ENCODE assay signal across 15 mouse cellular contexts in the genomic region with DNA sequence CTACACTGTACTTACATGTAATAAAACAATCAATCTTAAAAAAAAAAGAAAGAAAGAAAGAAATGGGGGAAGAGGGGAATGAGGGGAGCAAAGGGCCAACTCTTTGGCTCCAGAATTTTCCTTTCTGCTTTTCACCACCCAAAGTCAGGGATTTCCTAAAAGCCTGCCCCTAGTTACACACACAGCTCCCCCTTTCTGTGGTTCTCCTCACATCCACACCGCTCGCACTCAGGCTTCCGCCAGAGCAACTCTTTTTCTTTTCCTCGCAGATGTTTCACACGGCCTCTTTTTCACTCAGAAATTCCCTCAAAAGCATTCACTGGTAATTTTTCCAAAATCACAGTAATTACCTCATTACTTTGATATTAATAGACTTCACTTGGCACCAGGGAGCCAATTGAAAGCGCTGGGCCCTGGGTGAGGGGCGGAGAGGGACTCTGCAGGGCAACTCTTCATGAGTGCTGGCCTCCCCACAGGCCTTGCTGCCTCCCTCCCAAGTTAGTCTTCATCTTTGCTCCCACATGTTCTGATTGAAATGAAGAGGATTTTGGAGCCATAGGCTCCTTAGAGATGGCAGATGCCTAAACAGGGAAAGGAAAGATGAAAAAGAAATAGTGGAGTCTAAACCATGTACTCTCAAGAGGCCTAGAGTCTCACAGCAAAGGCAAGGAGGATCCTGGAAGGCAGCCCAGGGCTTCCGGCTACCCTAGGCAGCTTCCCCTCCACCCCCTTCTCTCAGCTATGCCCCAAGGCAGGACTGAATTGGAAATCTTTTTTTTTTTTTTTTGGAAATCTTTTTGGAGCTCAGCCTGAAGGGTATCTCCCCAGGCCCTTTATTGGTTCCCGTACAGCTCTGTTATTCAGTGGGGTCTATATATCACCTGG. TPM values are rescaled to one million over a fixed set of nuclear protein-coding genes. Genes with fewer than 3 reads are reported as not detected.
A peak's percentile ranks its signal among the peaks of the same experiment; 100 is the strongest.
DNase-seq lines count a peak whose midpoint lies in the region; ATAC-seq and TF ChIP-seq lines count a peak whose summit lies in the region.
"Had no signal": no experiment of that assay in that cellular context is flagged by ENCODE, and none has a peak within 500 bp of the region (broad histone marks: within the 10 kb centered on the region; RNA-seq: fewer than 3 reads in every experiment).

No protein-coding gene starts in this region.

- no peak overlapping the region for H3K9ac ChIP-seq in hindbrain, embryonic 14.5 days
- H3K9ac ChIP-seq in ES-Bruce4 (ENCODE audit: low read depth, poor library complexity, severe bottlenecking), result peak overlapping the region; percentile 59
- H3K9ac ChIP-seq in midbrain, embryonic 12.5 days (replicated peaks), result no peak overlapping the region
- H3K9ac ChIP-seq: embryonic facial prominence, embryonic 13.5 days; heart, embryonic 12.5 days; liver, embryonic 13.5 days had no signal

- intact Hi-C loops in gastrocnemius, adult 2 months (cut with DNase I), result loop anchor here (10.0 kb wide), 1 partner anchor 525 kb away; no protein-coding TSS in a partner anchor

- WGBS in hindbrain, embryonic 10.5 days, result 84% methylated on average over 9 of the region's 9 CpGs
- WGBS in hindbrain, embryonic 14.5 days, result 63% methylated on average over 9 of the region's 9 CpGs
- 80% methylated on average over 9 of the region's 9 CpGs for WGBS in embryonic facial prominence, embryonic 10.5 days
- 71% methylated on average over 9 of the region's 9 CpGs for WGBS in midbrain, embryonic 12.5 days

- H3K4me1 ChIP-seq in hindbrain, embryonic 10.5 days (replicated peaks), result peaks cover 26% of the 10 kb centered on the region
- H3K4me1 ChIP-seq in hindbrain, embryonic 14.5 days (replicated peaks; ENCODE audit: control insufficient read depth, insufficient read depth, low read length), result 0 out of 2 replicates have a peak, but pooled peaks cover 9% of the 10 kb centered on the region
- peaks cover 5% of the 10 kb centered on the region for H3K4me1 ChIP-seq in ES-Bruce4 (ENCODE audit: control insufficient read depth, insufficient read depth, low read length)
- H3K4me1 ChIP-seq in embryonic facial prominence, embryonic 10.5 days, result peaks cover 20% of the 10 kb centered on the region
- H3K4me1 ChIP-seq in midbrain, embryonic 12.5 days, result peaks cover 23% of the 10 kb centered on the region
- H3K4me1 ChIP-seq: heart, embryonic 12.5 days; liver, embryonic 13.5 days had no signal

- H3K27ac ChIP-seq in hindbrain, embryonic 10.5 days, result peak overlapping the region; percentile 84
- no peak overlapping the region for H3K27ac ChIP-seq in hindbrain, embryonic 14.5 days
- peak overlapping the region; percentile 94 for H3K27ac ChIP-seq in ES-Bruce4 (ENCODE audit: insufficient read depth, low read length)
- H3K27ac ChIP-seq in embryonic facial prominence, embryonic 10.5 days (replicated peaks), result peak overlapping the region; percentile 30; the same call in 1 of the 2 replicates
- peak overlapping the region; percentile 52 for H3K27ac ChIP-seq in midbrain, embryonic 12.5 days (replicated peaks)
- H3K27ac ChIP-seq in gastrocnemius, adult 2 months, result no peak overlapping the region
- H3K27ac ChIP-seq: embryonic facial prominence, embryonic 13.5 days; liver, embryonic 13.5 days had no signal

- DNase-seq in hindbrain, embryonic 10.5 days (ENCODE audit: low spot score), result no peak
- DNase-seq in hindbrain, embryonic 14.5 days (ENCODE audit: low spot score), result no peak
- no peak for DNase-seq in embryonic facial prominence, embryonic 10.5 days (ENCODE audit: low spot score)
- no peak for DNase-seq in gastrocnemius, adult 2 months
- DNase-seq in gastrocnemius, postnatal 10 days, result no peak
- DNase-seq: B cell, adult 2 months; cerebellum, adult 9-10 months; gastrocnemius, postnatal 36 days; liver, embryonic 13.5 days; lung, postnatal 36 days; thymus, postnatal 4 days had no signal

- ATAC-seq in hindbrain, embryonic 14.5 days (ENCODE audit: low FRiP score), result no peak
- no peak for ATAC-seq in midbrain, embryonic 12.5 days (ENCODE audit: low FRiP score, low read depth)

- H3K9me3 ChIP-seq in hindbrain, embryonic 10.5 days, result no peaks in the 10 kb centered on the region
- no peaks in the 10 kb centered on the region for H3K9me3 ChIP-seq in hindbrain, embryonic 14.5 days (ENCODE audit: control insufficient read depth, low read length)
- H3K9me3 ChIP-seq in ES-Bruce4 (replicated peaks; ENCODE audit: control insufficient read depth, insufficient read depth, low read length, poor library complexity, severe bottlenecking), result no peaks in the 10 kb centered on the region
- no peaks in the 10 kb centered on the region for H3K9me3 ChIP-seq in embryonic facial prominence, embryonic 10.5 days
- no peaks in the 10 kb centered on the region for H3K9me3 ChIP-seq in midbrain, embryonic 12.5 days
- H3K9me3 ChIP-seq: embryonic facial prominence, embryonic 13.5 days; heart, embryonic 12.5 days; liver, embryonic 13.5 days had no signal

- no peaks in the 10 kb centered on the region for H3K27me3 ChIP-seq in hindbrain, embryonic 10.5 days (ENCODE audit: insufficient read depth, poor library complexity, severe bottlenecking)
- H3K27me3 ChIP-seq in hindbrain, embryonic 14.5 days (ENCODE audit: control insufficient read depth, insufficient read depth, low read length), result no peaks in the 10 kb centered on the region
- H3K27me3 ChIP-seq in ES-Bruce4 (ENCODE audit: control insufficient read depth, insufficient read depth, low read length, poor library complexity, severe bottlenecking), result no peaks in the 10 kb centered on the region
- no peaks in the 10 kb centered on the region for H3K27me3 ChIP-seq in embryonic facial prominence, embryonic 10.5 days (replicated peaks; ENCODE audit: low read depth, poor library complexity, severe bottlenecking)
- no peaks in the 10 kb centered on the region for H3K27me3 ChIP-seq in midbrain, embryonic 12.5 days
- H3K27me3 ChIP-seq: embryonic facial prominence, embryonic 13.5 days; heart, embryonic 12.5 days; liver, embryonic 13.5 days had no signal

- TF ChIP-seq POLR2A in ES-Bruce4 (IDR thresholded peaks at IDR 0.05; ENCODE audit: insufficient read depth, low read length), result no peak

- H3K4me3 ChIP-seq in hindbrain, embryonic 10.5 days, result no peak overlapping the region
- no peak overlapping the region for H3K4me3 ChIP-seq in hindbrain, embryonic 14.5 days (replicated peaks; ENCODE audit: low read length)
- peak overlapping the region; percentile 90 for H3K4me3 ChIP-seq in ES-Bruce4 (ENCODE audit: low read depth, low read length)
- no peak overlapping the region for H3K4me3 ChIP-seq in embryonic facial prominence, embryonic 10.5 days
- no peak overlapping the region for H3K4me3 ChIP-seq in midbrain, embryonic 12.5 days
- H3K4me3 ChIP-seq in gastrocnemius, adult 2 months, result no peak overlapping the region
- H3K4me3 ChIP-seq: embryonic facial prominence, embryonic 13.5 days; heart, embryonic 12.5 days; liver, embryonic 13.5 days had no signal

- no peak for TF ChIP-seq CTCF in ES-Bruce4 (IDR thresholded peaks at IDR 0.05; ENCODE audit: low read depth, low read length)
- no peak for TF ChIP-seq CTCF in gastrocnemius, adult 2 months (IDR thresholded peaks at IDR 0.05)

- no peak overlapping the region for H3K4me2 ChIP-seq in hindbrain, embryonic 14.5 days (replicated peaks)
- no peak overlapping the region for H3K4me2 ChIP-seq in midbrain, embryonic 12.5 days (replicated peaks)
- H3K4me2 ChIP-seq: embryonic facial prominence, embryonic 13.5 days; heart, embryonic 12.5 days; liver, embryonic 13.5 days had no signal

- TF ChIP-seq EP300 in ES-Bruce4 (IDR thresholded peaks at IDR 0.05; ENCODE audit: insufficient read depth, low read depth, low read length), result no peak

- H3K36me3 ChIP-seq in hindbrain, embryonic 10.5 days, result no peaks in the 10 kb centered on the region
- no peaks in the 10 kb centered on the region for H3K36me3 ChIP-seq in hindbrain, embryonic 14.5 days (replicated peaks; ENCODE audit: control insufficient read depth, insufficient read depth)
- H3K36me3 ChIP-seq in ES-Bruce4 (ENCODE audit: control insufficient read depth, insufficient read depth, low read length, poor library complexity, severe bottlenecking), result no peaks in the 10 kb centered on the region
- no peaks in the 10 kb centered on the region for H3K36me3 ChIP-seq in embryonic facial prominence, embryonic 10.5 days (replicated peaks)
- no peaks in the 10 kb centered on the region for H3K36me3 ChIP-seq in midbrain, embryonic 12.5 days
- H3K36me3 ChIP-seq: embryonic facial prominence, embryonic 13.5 days; heart, embryonic 12.5 days; liver, embryonic 13.5 days had no signal

RNA-seq across cellular contexts. Expression of gene Snta1, which starts 12.0 kb away (rescaled TPM):
- 5.3 and 7.9 TPM in 2 replicates for polyA plus RNA-seq in hindbrain, embryonic 10.5 days (2016; fragmentation: Nextera tagmentation; extraction: Ambion mirVana)
- polyA plus RNA-seq in hindbrain, embryonic 14.5 days (2014; fragmentation: Nextera tagmentation; extraction: Ambion mirVana), result 7.0 and 7.1 TPM in 2 replicates
- 11.7 and 13.5 TPM in 2 replicates for polyA plus RNA-seq in ES-Bruce4 (2011; ENCODE audit: insufficient read depth, insufficient read length, low read depth, missing spikeins)
- 3.0 and 3.9 TPM in 2 replicates for polyA plus RNA-seq in embryonic facial prominence, embryonic 10.5 days (2016; fragmentation: Nextera tagmentation; extraction: Ambion mirVana)
- polyA plus RNA-seq in midbrain, embryonic 12.5 days (2016; fragmentation: Nextera tagmentation; extraction: Ambion mirVana), result 7.1 and 8.6 TPM in 2 replicates
- 100 to 1,000 TPM; 245 to 247 TPM for total RNA-seq in gastrocnemius, adult 2 months (2021)
- 100 to 1,000 TPM in 1 of 2 experiments, 10 to 100 TPM in 1; 95.6 to 128 TPM for total RNA-seq in gastrocnemius, postnatal 10 days (2021)

RNA-seq across cellular contexts. Expression of gene Cbfa2t2, which starts 16.4 kb away (rescaled TPM):
- polyA plus RNA-seq in hindbrain, embryonic 10.5 days (2016; fragmentation: Nextera tagmentation; extraction: Ambion mirVana), result 79.1 and 84.9 TPM in 2 replicates
- polyA plus RNA-seq in hindbrain, embryonic 14.5 days (2014; fragmentation: Nextera tagmentation; extraction: Ambion mirVana), result 44.6 and 48.0 TPM in 2 replicates
- polyA plus RNA-seq in ES-Bruce4 (2011; ENCODE audit: insufficient read depth, insufficient read length, low read depth, missing spikeins), result 79.9 and 89.5 TPM in 2 replicates
- 68.8 and 72.2 TPM in 2 replicates for polyA plus RNA-seq in embryonic facial prominence, embryonic 10.5 days (2016; fragmentation: Nextera tagmentation; extraction: Ambion mirVana)
- 91.8 and 94.9 TPM in 2 replicates for polyA plus RNA-seq in midbrain, embryonic 12.5 days (2016; fragmentation: Nextera tagmentation; extraction: Ambion mirVana)
- total RNA-seq in gastrocnemius, adult 2 months (2021), result 10 to 100 TPM; 13.4 to 17.9 TPM
- total RNA-seq in gastrocnemius, postnatal 10 days (2021), result 10 to 100 TPM; 18.4 to 21.6 TPM

RNA-seq across cellular contexts. Expression of gene Cdk5rap1, which starts 47.1 kb away (rescaled TPM):
- 13.9 and 16.0 TPM in 2 replicates for polyA plus RNA-seq in hindbrain, embryonic 10.5 days (2016; fragmentation: Nextera tagmentation; extraction: Ambion mirVana)
- polyA plus RNA-seq in hindbrain, embryonic 14.5 days (2014; fragmentation: Nextera tagmentation; extraction: Ambion mirVana), result 14.2 and 20.3 TPM in 2 replicates
- polyA plus RNA-seq in ES-Bruce4 (2011; ENCODE audit: insufficient read depth, insufficient read length, low read depth, missing spikeins), result 23.8 and 27.1 TPM in 2 replicates
- polyA plus RNA-seq in embryonic facial prominence, embryonic 10.5 days (2016; fragmentation: Nextera tagmentation; extraction: Ambion mirVana), result 15.1 and 15.8 TPM in 2 replicates
- polyA plus RNA-seq in midbrain, embryonic 12.5 days (2016; fragmentation: Nextera tagmentation; extraction: Ambion mirVana), result 14.3 and 15.4 TPM in 2 replicates
- 10 to 100 TPM; 14.5 to 15.3 TPM for total RNA-seq in gastrocnemius, adult 2 months (2021)
- total RNA-seq in gastrocnemius, postnatal 10 days (2021), result 1 to 10 TPM; 8.2 to 9.7 TPM

Comparison
In these comparisons a context has a peak if more than half of its experiments do, and no peak if none do; other contexts are left out.
1. H3K27ac ChIP-seq: peak in hindbrain, embryonic 10.5 days (single experiment), ES-Bruce4 (single experiment), embryonic facial prominence, embryonic 10.5 days (single experiment) and midbrain, embryonic 12.5 days (single experiment); none in hindbrain, embryonic 14.5 days (single experiment) and gastrocnemius, adult 2 months (single experiment).